Mouse (Mus musculus) yolk sac, embryonic 10.5 days (tissue): ENCODE measurements at regions not wholly inside any gene's neighbourhood (a gene's known extent, or its start where the extent isn't known, plus 50 kb on each side); places are given as distances from the start of the nearest gene placed in this dataset.

Source experiments
- DNase-seq: peaks from one replicate; pipeline ENCODE4 v3.0.0-alpha.2; 2017; ENCODE audit warnings: low spot score

- DNase-seq: no peak
Measured at GRCm38 (mm10) chr4:142773651-142774151, 439.1 kb downstream of the Prdm2 start.

GRCm38 (mm10) chr4:142772751-142773455 is 439.9 kb downstream of the Prdm2 start:
- DNase-seq: no peak

- DNase-seq: no peak
Measured at GRCm38 (mm10) chr4:142771520-142772150, 441.2 kb downstream of the Prdm2 start.

GRCm38 (mm10) chr4:142770177-142770576 is 442.6 kb downstream of the Prdm2 start:
- DNase-seq: no peak

GRCm38 (mm10) chr4:142767665-142768064 is 445.1 kb downstream of the Prdm2 start:
- no peak for DNase-seq

GRCm38 (mm10) chr4:142761577-142761976 is 451.2 kb downstream of the Prdm2 start:
- DNase-seq: no peak

GRCm38 (mm10) chr4:142758102-142758501 is 454.7 kb downstream of the Prdm2 start:
- DNase-seq: no peak

GRCm38 (mm10) chr4:142756332-142756731 is 456.5 kb downstream of the Prdm2 start:
- DNase-seq: no peak

- DNase-seq: no peak
Measured at GRCm38 (mm10) chr4:142749918-142750317, 462.9 kb downstream of the Prdm2 start.

- no peak for DNase-seq
Measured at GRCm38 (mm10) chr4:142723554-142723907, 484.3 kb upstream of the Kazn start.

- no peak for DNase-seq
Measured at GRCm38 (mm10) chr4:142722845-142723553, 483.8 kb upstream of the Kazn start.

GRCm38 (mm10) chr4:142701606-142702005 is 462.4 kb upstream of the Kazn start:
- DNase-seq: no peak

- DNase-seq: no peak
Measured at GRCm38 (mm10) chr4:142694926-142695325, 455.7 kb upstream of the Kazn start.

GRCm38 (mm10) chr4:142688241-142688640 is 449.0 kb upstream of the Kazn start:
- no peak for DNase-seq

GRCm38 (mm10) chr4:142677426-142677825 is 438.2 kb upstream of the Kazn start:
- no peak for DNase-seq

- no peak for DNase-seq
Measured at GRCm38 (mm10) chr4:142674641-142675465, 435.7 kb upstream of the Kazn start.

GRCm38 (mm10) chr4:142671872-142672458 is 432.8 kb upstream of the Kazn start:
- DNase-seq: no peak

GRCm38 (mm10) chr4:142664781-142665180 is 425.6 kb upstream of the Kazn start:
- no peak for DNase-seq

- DNase-seq: no peak
Measured at GRCm38 (mm10) chr4:142658156-142658555, 419.0 kb upstream of the Kazn start.

GRCm38 (mm10) chr4:142641069-142641468 is 401.9 kb upstream of the Kazn start:
- no peak for DNase-seq

GRCm38 (mm10) chr4:142639340-142639733 is 400.1 kb upstream of the Kazn start:
- no peak for DNase-seq
